Mouse (Mus musculus): ENCODE data around the gene Trip11. TPM values are rescaled to one million over a fixed set of nuclear protein-coding genes. Genes with fewer than 3 reads are reported as not detected.

Gene Trip11
- polyA plus RNA-seq, 1 experiment from 2014 or later = 18.5 TPM

DNA sequence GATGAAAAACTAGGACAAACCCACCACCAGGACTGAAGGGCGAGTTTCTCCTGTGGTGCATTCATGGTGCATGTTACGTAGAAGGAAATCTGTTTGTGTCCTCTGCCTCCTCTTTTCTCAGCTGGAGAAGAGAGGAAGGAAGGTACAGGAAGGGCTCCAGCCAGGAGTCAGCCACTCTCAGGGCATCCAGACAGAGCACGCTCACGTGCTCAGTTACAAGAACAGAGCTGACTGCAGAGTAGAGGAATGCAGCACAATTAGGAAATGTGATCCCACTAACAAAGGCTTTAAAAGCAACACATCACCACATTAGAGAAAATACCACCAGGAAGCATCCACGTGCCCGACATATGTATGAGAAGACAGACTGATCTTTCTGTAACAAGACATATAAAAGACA lies 9.2 kb upstream of the Trip11 start:
- H3K9me3 ChIP-seq = no peaks in the 10 kb centered on the region
- no peaks in the 10 kb centered on the region for H3K4me1 ChIP-seq
- no peak overlapping the region for H3K27ac ChIP-seq
- peaks cover 47% of the 10 kb centered on the region for H3K36me3 ChIP-seq (replicated peaks)
- H3K27me3 ChIP-seq (ENCODE audit: poor library complexity, severe bottlenecking) = no peaks in the 10 kb centered on the region
- no peak overlapping the region for H3K4me3 ChIP-seq
- no peak for DNase-seq (ENCODE audit: extremely low spot score, low spot score)
- WGBS = 84% methylated on average over 6 of the region's 6 CpGs

DNA sequence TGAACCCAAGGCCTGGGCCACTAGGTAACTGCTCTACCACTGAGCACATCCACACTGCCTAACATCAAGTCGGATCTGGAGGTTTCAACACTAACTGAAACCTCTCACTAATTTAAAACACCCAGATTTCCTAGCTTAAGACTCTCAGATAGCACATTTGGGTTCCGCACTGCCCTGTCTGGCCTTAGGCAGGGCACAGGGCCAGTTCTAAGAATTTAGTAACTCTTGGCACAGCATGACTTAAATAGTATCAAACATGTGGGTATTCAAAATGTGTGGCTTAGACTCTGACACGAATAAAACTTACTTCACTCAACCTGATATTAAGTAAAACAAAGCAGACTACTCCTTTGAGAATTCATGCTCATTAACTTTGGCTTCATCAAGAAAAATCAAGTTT lies 6.8 kb upstream of the Trip11 start:
- no peak overlapping the region for H3K27ac ChIP-seq
- DNase-seq (ENCODE audit: extremely low spot score, low spot score) = no peak
- H3K4me3 ChIP-seq = no peak overlapping the region
- H3K4me1 ChIP-seq = no peaks in the 10 kb centered on the region
- H3K36me3 ChIP-seq (replicated peaks) = peaks cover 22% of the 10 kb centered on the region
- WGBS = 87% methylated on average over 3 of the region's 3 CpGs
- H3K9me3 ChIP-seq = no peaks in the 10 kb centered on the region
- H3K27me3 ChIP-seq (ENCODE audit: poor library complexity, severe bottlenecking) = no peaks in the 10 kb centered on the region

DNA sequence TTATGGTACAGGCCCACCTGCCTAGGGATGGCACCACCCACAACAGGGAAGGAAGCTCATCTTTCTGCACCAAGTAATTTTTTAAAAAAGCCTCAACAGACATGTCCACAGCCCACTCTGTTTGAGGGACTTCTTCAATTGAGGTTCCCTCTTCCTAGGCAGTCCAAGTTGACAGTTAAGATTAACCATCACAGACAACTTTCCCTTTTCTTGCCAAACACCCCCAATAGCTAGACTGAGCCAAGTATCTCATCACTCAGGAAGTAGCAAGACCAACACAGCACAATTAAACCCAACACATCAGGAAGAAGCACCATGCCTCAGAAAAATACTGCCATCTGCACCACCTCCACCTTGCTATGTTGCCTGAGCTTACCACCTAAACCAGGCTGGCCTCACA lies 4.1 kb upstream of the Trip11 start:
- Histone ChIP-seq H3K4me1 (peaks cover 9% of the 10 kb centered on the region), H3K4me3 (no peak overlapping the region), H3K9me3 (no peaks in the 10 kb centered on the region), H3K36me3 (replicated peaks) (peaks cover 2% of the 10 kb centered on the region; the same call in 1 of the 2 replicates), H3K27me3 (ENCODE audit: poor library complexity, severe bottlenecking) (no peaks in the 10 kb centered on the region), H3K27ac (no peak overlapping the region)
- no peak for DNase-seq (ENCODE audit: extremely low spot score, low spot score)

DNA sequence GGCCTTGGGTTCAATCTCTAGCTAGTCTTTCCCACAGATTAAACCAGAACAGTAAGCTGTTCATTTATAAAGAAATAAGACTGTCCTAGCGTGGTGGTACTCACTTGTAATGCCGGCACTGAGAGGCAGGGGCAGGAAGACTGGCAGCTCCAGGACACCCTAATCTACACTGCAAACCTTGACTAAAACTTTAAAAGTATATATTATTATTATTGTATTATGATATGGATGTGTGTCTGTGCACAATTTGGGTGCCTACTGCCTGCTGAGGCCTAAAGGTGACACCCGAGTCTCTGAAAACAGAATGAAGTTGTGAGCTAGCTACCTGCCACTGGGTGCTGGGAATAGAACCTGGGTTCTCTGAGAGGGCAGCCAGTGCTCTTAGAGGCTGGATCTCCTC lies 1.7 kb downstream of the Trip11 start:
- Histone ChIP-seq H3K36me3 (replicated peaks) (peaks cover 30% of the 10 kb centered on the region), H3K4me1 (peaks cover 21% of the 10 kb centered on the region), H3K27me3 (ENCODE audit: poor library complexity, severe bottlenecking) (no peaks in the 10 kb centered on the region), H3K4me3 (peak overlapping the region; percentile 95), H3K27ac (no peak overlapping the region), H3K9me3 (no peaks in the 10 kb centered on the region)
- WGBS = 91% methylated on average over 3 of the region's 3 CpGs
- no peak for DNase-seq (ENCODE audit: extremely low spot score, low spot score)

DNA sequence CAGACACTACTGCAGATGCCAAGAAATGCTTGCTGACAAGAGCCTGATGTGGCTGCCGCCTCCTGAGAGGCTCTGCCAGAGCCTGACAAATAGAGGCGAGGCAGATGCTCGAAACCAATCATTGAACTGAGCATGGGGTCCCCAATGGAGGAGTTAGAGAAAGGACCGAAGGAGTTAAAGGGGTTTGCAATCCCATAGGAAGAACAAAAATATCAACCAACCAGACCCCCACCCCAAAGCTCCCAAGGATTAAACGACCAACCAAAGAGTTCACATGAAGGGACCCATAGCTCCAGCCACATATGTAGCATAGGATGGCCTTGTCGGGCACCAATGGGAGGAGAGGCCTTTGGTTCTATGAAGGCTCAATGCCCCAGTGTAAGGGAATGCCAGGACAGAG lies 2.7 kb downstream of the Trip11 start:
- H3K4me3 ChIP-seq = no peak overlapping the region
- no peak for DNase-seq (ENCODE audit: extremely low spot score, low spot score)
- H3K9me3 ChIP-seq = no peaks in the 10 kb centered on the region
- H3K36me3 ChIP-seq (replicated peaks) = peaks cover 38% of the 10 kb centered on the region
- no peaks in the 10 kb centered on the region for H3K27me3 ChIP-seq (ENCODE audit: poor library complexity, severe bottlenecking)
- 95% methylated on average over 6 of the region's 6 CpGs for WGBS
- H3K27ac ChIP-seq = no peak overlapping the region
- H3K4me1 ChIP-seq = peaks cover 21% of the 10 kb centered on the region

DNA sequence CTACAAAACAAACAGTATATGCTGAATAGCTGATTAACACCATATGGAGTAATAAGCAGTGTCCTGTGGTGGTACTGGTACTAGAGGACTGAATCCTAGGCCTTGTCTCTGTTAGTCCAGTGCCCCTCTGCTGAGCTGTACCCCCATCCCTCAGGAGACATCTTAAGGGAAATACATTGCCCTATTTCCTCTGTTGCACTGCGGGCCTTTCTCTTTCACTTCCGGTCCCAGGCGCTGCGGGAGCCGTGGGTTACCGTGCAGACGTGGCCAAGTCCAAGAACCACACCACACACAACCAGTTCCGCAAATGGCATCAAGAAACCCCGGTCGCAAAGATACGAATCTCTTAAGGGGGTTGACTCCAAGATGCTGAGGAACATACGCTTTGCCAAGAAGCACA lies 7.2 kb downstream of the Trip11 start:
- no peak overlapping the region for H3K4me3 ChIP-seq
- H3K9me3 ChIP-seq = no peaks in the 10 kb centered on the region
- no peaks in the 10 kb centered on the region for H3K27me3 ChIP-seq (ENCODE audit: poor library complexity, severe bottlenecking)
- no peak overlapping the region for H3K27ac ChIP-seq
- H3K4me1 ChIP-seq = no peaks in the 10 kb centered on the region
- WGBS = 93% methylated on average over 12 of the region's 12 CpGs
- DNase-seq (ENCODE audit: extremely low spot score, low spot score) = no peak
- peaks cover 60% of the 10 kb centered on the region for H3K36me3 ChIP-seq (replicated peaks)

DNA sequence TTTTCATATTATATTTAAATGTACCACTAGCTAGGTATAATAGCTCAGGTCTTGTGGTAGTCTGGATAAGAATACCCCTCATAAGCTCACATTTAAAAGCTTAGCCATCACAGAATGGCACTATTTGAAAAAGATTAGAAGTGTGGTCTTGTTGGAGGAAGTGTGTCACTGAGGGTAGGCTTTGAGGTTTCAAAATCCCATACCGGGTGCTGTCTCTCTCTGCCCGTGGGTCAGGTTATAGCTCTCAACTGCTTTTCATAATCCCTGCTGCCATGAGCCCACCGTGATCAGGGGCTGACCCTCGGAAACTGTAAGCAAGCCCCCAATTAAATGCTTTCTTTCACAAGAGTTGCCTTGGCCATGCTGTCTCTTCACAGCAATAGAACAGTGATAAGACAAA lies 8.2 kb downstream of the Trip11 start:
- no peaks in the 10 kb centered on the region for H3K27me3 ChIP-seq (ENCODE audit: poor library complexity, severe bottlenecking)
- 84% methylated on average over 4 of the region's 4 CpGs for WGBS
- no peak for DNase-seq (ENCODE audit: extremely low spot score, low spot score)
- peaks cover 59% of the 10 kb centered on the region for H3K36me3 ChIP-seq (replicated peaks)
- H3K4me1 ChIP-seq = no peaks in the 10 kb centered on the region
- no peaks in the 10 kb centered on the region for H3K9me3 ChIP-seq
- no peak overlapping the region for H3K4me3 ChIP-seq
- no peak overlapping the region for H3K27ac ChIP-seq

DNA sequence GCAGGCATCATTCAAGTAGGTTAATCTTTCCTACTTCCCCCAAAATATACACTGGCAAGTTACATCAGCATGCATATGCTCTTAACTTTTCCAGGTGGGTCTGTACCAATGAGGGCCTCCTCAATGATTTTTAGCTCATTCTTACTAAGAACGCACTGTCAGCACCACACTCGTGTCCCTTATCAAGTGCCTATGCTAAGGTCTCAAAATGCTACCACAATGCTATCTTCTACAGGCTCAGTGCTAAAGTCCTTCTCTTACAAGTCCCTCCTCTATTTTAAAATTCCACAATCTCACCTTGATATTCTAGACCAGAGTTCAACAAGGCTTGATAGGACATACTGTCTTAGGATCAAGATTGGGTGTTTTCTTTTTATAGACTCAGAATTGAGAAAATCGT lies 8.9 kb downstream of the Trip11 start:
- Histone ChIP-seq H3K36me3 (replicated peaks) (peaks cover 60% of the 10 kb centered on the region), H3K27ac (no peak overlapping the region), H3K4me1 (no peaks in the 10 kb centered on the region), H3K4me3 (no peak overlapping the region), H3K9me3 (no peaks in the 10 kb centered on the region), H3K27me3 (ENCODE audit: poor library complexity, severe bottlenecking) (no peaks in the 10 kb centered on the region)
- no peak for DNase-seq (ENCODE audit: extremely low spot score, low spot score)
- WGBS = 93% methylated on average over 3 of the region's 3 CpGs

DNA sequence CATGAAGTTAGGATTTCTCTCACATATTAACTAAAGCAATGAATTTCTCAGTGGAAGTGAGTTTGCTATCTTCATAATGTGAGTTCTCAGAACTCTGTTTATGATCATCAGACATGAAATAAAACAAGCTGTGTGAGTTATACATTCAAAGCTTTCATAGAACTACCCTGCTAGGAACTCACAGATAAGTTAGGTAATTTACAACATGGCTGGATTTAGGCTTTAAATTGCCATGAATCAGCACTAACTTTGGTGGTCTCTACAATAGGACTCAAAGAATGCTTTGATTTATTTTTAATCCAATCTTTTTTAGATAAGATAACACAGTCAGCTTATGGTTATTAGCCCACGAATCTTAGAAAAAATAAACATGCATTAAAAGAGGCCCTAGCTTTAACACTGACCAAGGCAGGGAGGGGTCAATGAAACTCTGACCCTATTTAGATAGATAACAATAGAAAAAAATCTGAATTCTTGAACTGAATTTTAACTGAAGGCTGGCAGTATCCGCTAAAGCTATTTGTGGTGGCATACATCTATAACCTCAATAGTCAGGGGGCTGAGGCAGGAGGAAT lies 13.3 kb downstream of the Trip11 start:
- 91% methylated on average over 2 of the region's 2 CpGs for WGBS
- no peaks in the 10 kb centered on the region for H3K27me3 ChIP-seq (ENCODE audit: poor library complexity, severe bottlenecking)
- H3K27ac ChIP-seq = no peak overlapping the region
- no peaks in the 10 kb centered on the region for H3K9me3 ChIP-seq
- H3K4me3 ChIP-seq = no peak overlapping the region
- peaks cover 40% of the 10 kb centered on the region for H3K36me3 ChIP-seq (replicated peaks)
- no peaks in the 10 kb centered on the region for H3K4me1 ChIP-seq
- no peak for DNase-seq (ENCODE audit: extremely low spot score, low spot score)

DNA sequence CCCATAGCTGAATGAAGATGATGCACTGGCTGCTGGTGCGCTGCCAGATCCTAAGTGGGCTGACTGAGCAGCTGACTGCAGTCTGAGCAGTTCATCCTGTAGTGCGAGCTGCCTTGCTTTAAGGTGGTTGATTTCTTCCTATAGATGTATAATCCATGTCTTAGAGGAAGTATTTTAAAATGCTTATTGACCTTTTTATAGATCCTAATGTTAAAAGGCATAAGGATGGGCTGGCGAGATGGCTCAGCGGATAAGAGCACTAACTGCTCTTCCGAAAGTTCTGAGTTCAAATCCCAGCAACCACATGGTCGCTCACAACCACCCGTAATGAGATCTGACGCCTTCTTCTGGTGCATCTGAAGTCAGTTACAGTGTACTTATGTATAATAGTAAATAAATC lies 14.1 kb downstream of the Trip11 start:
- 97% methylated on average over 8 of the region's 8 CpGs for WGBS
- H3K4me1 ChIP-seq = no peaks in the 10 kb centered on the region
- peaks cover 44% of the 10 kb centered on the region for H3K36me3 ChIP-seq (replicated peaks)
- no peak for DNase-seq (ENCODE audit: extremely low spot score, low spot score)
- H3K9me3 ChIP-seq = no peaks in the 10 kb centered on the region
- no peak overlapping the region for H3K4me3 ChIP-seq
- no peak overlapping the region for H3K27ac ChIP-seq
- H3K27me3 ChIP-seq (ENCODE audit: poor library complexity, severe bottlenecking) = no peaks in the 10 kb centered on the region

DNA sequence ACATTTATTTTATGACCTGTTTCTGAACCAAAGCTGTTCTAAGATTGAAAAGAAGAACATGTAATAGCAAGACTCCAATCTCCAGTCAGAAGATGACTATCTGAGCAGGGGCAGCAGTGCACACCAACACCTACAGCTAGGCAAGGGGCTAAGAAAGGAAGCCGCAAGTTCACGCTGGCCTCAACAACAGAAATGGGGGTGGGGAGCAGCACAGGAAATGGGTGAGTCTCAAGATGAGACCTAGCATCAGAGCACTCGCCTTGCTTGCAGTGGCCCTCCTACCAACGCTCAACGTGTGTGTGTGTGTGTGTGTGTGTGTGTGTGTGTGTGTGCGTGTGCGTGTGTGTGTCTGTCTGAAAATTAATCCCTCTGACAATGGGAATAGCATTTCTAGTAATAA lies 16.0 kb downstream of the Trip11 start:
- 91% methylated on average over 7 of the region's 7 CpGs for WGBS
- Histone ChIP-seq H3K27ac (no peak overlapping the region), H3K4me1 (no peaks in the 10 kb centered on the region), H3K9me3 (no peaks in the 10 kb centered on the region), H3K4me3 (no peak overlapping the region), H3K27me3 (ENCODE audit: poor library complexity, severe bottlenecking) (no peaks in the 10 kb centered on the region), H3K36me3 (replicated peaks) (peaks cover 54% of the 10 kb centered on the region)
- DNase-seq (ENCODE audit: extremely low spot score, low spot score) = no peak

DNA sequence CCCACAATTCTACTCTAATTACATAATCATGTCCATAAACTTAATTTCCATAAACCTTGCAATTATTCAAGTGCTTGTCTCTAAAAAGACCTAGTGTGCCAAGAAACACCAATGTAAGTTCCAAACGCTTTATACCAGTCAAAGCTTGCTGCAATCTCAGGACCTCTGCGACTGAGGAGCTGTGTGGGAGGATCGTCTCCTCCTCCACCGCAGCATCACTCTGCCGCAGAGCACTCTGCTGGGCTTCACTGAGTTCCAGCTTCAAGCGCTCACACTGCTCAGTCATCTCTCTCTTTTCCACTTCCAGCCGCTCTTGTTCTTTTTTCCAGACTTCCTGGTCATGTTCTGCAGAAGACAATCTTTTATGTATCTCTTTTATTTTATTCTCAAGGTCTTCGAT lies 19.8 kb downstream of the Trip11 start:
- Histone ChIP-seq H3K27ac (no peak overlapping the region), H3K27me3 (ENCODE audit: poor library complexity, severe bottlenecking) (no peaks in the 10 kb centered on the region), H3K4me1 (no peaks in the 10 kb centered on the region), H3K4me3 (no peak overlapping the region), H3K36me3 (replicated peaks) (peaks cover 67% of the 10 kb centered on the region), H3K9me3 (no peaks in the 10 kb centered on the region)
- 89% methylated on average over 8 of the region's 8 CpGs for WGBS
- no peak for DNase-seq (ENCODE audit: extremely low spot score, low spot score)

DNA sequence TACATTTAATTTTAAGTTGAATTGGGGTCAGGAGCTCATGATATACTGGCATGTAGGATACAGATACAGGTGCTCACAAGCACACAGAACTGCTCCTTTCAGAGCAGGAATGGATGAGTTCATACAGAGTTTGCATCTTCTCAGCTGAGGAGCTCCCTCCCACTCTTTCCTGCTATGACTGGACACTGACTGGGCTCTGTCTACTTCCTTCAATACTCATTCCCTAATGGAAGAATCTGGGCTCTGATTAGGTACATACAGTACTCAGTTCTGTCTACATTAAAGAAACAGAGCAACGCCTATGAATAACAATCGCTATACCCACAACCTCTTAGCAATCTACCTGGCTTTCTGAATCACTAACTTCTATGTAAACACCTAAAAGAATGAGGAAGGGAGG lies 20.2 kb downstream of the Trip11 start:
- Histone ChIP-seq H3K9me3 (no peaks in the 10 kb centered on the region), H3K27me3 (ENCODE audit: poor library complexity, severe bottlenecking) (no peaks in the 10 kb centered on the region), H3K4me3 (no peak overlapping the region), H3K4me1 (no peaks in the 10 kb centered on the region), H3K36me3 (replicated peaks) (peaks cover 67% of the 10 kb centered on the region), H3K27ac (no peak overlapping the region)
- no peak for DNase-seq (ENCODE audit: extremely low spot score, low spot score)
- 97% methylated on average over 2 of the region's 2 CpGs for WGBS

DNA sequence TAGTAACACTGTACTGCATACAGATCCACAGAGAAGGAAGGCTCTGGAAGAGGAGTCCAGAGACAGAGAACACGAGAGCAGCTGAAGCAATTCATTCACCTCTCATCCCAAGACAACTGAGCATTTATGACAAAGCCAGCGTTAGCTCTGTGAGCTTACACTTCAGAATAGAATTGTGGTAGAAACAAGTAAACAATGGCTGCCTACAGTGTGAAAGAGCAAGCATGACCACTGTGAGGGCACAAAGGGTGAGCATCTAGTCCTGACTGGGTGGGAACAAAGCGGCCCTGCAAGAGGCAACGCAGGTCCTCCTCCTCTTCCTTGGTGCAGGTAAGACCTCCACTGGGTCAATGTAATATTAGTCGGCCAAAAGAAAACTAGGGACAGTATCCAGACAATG lies 22.0 kb downstream of the Trip11 start:
- H3K27ac ChIP-seq = no peak overlapping the region
- H3K9me3 ChIP-seq = no peaks in the 10 kb centered on the region
- DNase-seq (ENCODE audit: extremely low spot score, low spot score) = no peak
- H3K36me3 ChIP-seq (replicated peaks) = peaks cover 69% of the 10 kb centered on the region
- no peaks in the 10 kb centered on the region for H3K4me1 ChIP-seq
- H3K4me3 ChIP-seq = no peak overlapping the region
- no peaks in the 10 kb centered on the region for H3K27me3 ChIP-seq (ENCODE audit: poor library complexity, severe bottlenecking)
- 88% methylated on average over 5 of the region's 5 CpGs for WGBS

Measured in forebrain, embryonic 10.5 days (tissue).